In genomic region chr3:84594894-84595676, GRCm38 (mm10) we compare ENCODE assay signal across 8 mouse cellular contexts. TPM values are rescaled to one million over a fixed set of nuclear protein-coding genes. Genes with fewer than 3 reads are reported as not detected.
A peak's percentile ranks its signal among the peaks of the same experiment; 100 is the strongest.
DNase-seq lines count a peak whose midpoint lies in the region; ATAC-seq lines count a peak whose summit lies in the region.

No protein-coding gene starts in this region.

- intact Hi-C loops in left cerebral cortex, postnatal 14 days (cut with DNase I) = no loop called here

- no peaks in the 10 kb centered on the region for H3K36me3 ChIP-seq in forebrain, embryonic 14.5 days (ENCODE audit: control insufficient read depth, insufficient read depth, low read length)

- no peak for DNase-seq in frontal cortex, postnatal 14 days (ENCODE audit: low spot score in 2 of 2)
- peak; percentile 25 for DNase-seq in CD4-positive, CD25-positive, alpha-beta regulatory T cell, adult 2 months (ENCODE audit: low read depth, low spot score)
- DNase-seq in forebrain, embryonic 14.5 days (ENCODE audit: low spot score) = peak; percentile 42
- peak; percentile 52 to 58 for DNase-seq in left cerebral cortex, postnatal 14 days (ENCODE audit: low spot score in 2 of 2)
- peak; percentile 40 for DNase-seq in neural tube, embryonic 10.5 days (ENCODE audit: extremely low spot score, low spot score)
- no peak for DNase-seq in B cell, adult 2 months
- no peak for DNase-seq in spleen, postnatal 14 days (ENCODE audit: low spot score in 2 of 2)

- peak overlapping the region; percentile 8; the same call in 1 of the 2 replicates for H3K4me3 ChIP-seq in forebrain, embryonic 14.5 days (ENCODE audit: low read depth, low read length)

- H3K27me3 ChIP-seq in forebrain, embryonic 14.5 days (replicated peaks; ENCODE audit: control insufficient read depth, insufficient read depth, low read length) = no peaks in the 10 kb centered on the region

- ATAC-seq in frontal cortex, adult (ENCODE audit: low TSS enrichment) = peak; percentile 69
- ATAC-seq in forebrain, embryonic 14.5 days = 0 out of 2 replicates have a peak, but pooled peaks have one; percentile 32

- WGBS in forebrain, embryonic 14.5 days = 13% methylated on average over 23 of the region's 23 CpGs

- no peak overlapping the region; the same call in 1 of the 2 replicates for H3K9ac ChIP-seq in forebrain, embryonic 14.5 days (ENCODE audit: low read length)

- H3K9me3 ChIP-seq in forebrain, embryonic 14.5 days (replicated peaks; ENCODE audit: control insufficient read depth, low read length) = no peaks in the 10 kb centered on the region

- H3K4me1 ChIP-seq in forebrain, embryonic 14.5 days (ENCODE audit: control insufficient read depth, insufficient read depth, low read length) = peaks cover 2% of the 10 kb centered on the region; the same call in 1 of the 2 replicates

- H3K4me2 ChIP-seq in forebrain, embryonic 14.5 days (ENCODE audit: low read length) = peak overlapping the region; percentile 33

- H3K27ac ChIP-seq in forebrain, embryonic 14.5 days (ENCODE audit: low read depth, low read length) = no peak overlapping the region

RNA-seq across cellular contexts. Expression of gene Tigd4, which starts 1.7 kb away (rescaled TPM):
- not detected in 2 replicates for polyA plus RNA-seq in forebrain, embryonic 14.5 days (2014; fragmentation: Nextera tagmentation; extraction: Ambion mirVana)
- not detected for total RNA-seq in left cerebral cortex, postnatal 14 days (2021)

RNA-seq across cellular contexts. Expression of gene Arfip1, which starts 12.7 kb away (rescaled TPM):
- 24.2 and 26.9 TPM in 2 replicates for polyA plus RNA-seq in forebrain, embryonic 14.5 days (2014; fragmentation: Nextera tagmentation; extraction: Ambion mirVana)
- total RNA-seq in left cerebral cortex, postnatal 14 days (2021) = 10 to 100 TPM; 15.5 to 16.3 TPM

Comparison
In these comparisons a context has a peak if more than half of its experiments do, and no peak if none do; other contexts are left out.
1. DNase-seq: peak in CD4-positive, CD25-positive, alpha-beta regulatory T cell, adult 2 months (single experiment), forebrain, embryonic 14.5 days (single experiment), left cerebral cortex, postnatal 14 days (2 of 2) and neural tube, embryonic 10.5 days (single experiment); none in frontal cortex, postnatal 14 days (0 of 2), B cell, adult 2 months (0 of 2) and spleen, postnatal 14 days (0 of 2).